Mouse (Mus musculus) embryonic facial prominence, embryonic 11.5 days (tissue): Measurements from ENCODE around the gene Ntn3. TPM values are rescaled to one million over a fixed set of nuclear protein-coding genes. Genes with fewer than 3 reads are reported as not detected.

ENCODE experiments used
- ATAC-seq: fragments of 200-750 bp; cut with Nextera tagmentation; replicated peaks from 2 replicates; pipeline ENCODE4 v1.8.0; 2017; ENCODE audit warnings: low read depth; ENCODE audit not compliant: insufficient number of reproducible peaks, low FRiP score, low TSS enrichment
- DNase-seq: peaks from one replicate; pipeline ENCODE4 v3.0.0-alpha.2; 2015; ENCODE audit warnings: low spot score
- H3K27ac ChIP-seq: fragments of 300-500 bp; sonication (generic); replicated peaks from 2 replicates; pipeline ENCODE4 v1.5.1; 2014; ENCODE audit warnings: mild to moderate bottlenecking, low read depth, low read length, control low read depth
- H3K27me3 ChIP-seq: fragments of 300-500 bp; sonication (generic); 2 replicates; pipeline ENCODE4 v1.6.1; 2014; ENCODE audit warnings: mild to moderate bottlenecking, low read length, moderate library complexity, mixed read lengths; ENCODE audit not compliant: control insufficient read depth, insufficient read depth
- H3K36me3 ChIP-seq: fragments of 300-500 bp; sonication (generic); replicated peaks from 2 replicates; pipeline ENCODE4 v1.6.1; 2014; ENCODE audit warnings: low read depth, mild to moderate bottlenecking, low read length, moderate library complexity, mixed read lengths; ENCODE audit not compliant: control insufficient read depth, insufficient read depth
- H3K4me1 ChIP-seq: fragments of 300-500 bp; sonication (generic); 2 replicates; pipeline ENCODE4 v1.6.1; 2014; ENCODE audit warnings: low read length, mixed read lengths; ENCODE audit not compliant: control insufficient read depth, insufficient read depth
- H3K4me2 ChIP-seq: fragments of 300-500 bp; sonication (generic); 2 replicates; pipeline ENCODE4 v1.6.1; 2014; ENCODE audit warnings: low read depth, mild to moderate bottlenecking, control low read depth, low read length, moderate library complexity
- H3K4me3 ChIP-seq: fragments of 300-500 bp; sonication (generic); 2 replicates; pipeline ENCODE4 v1.5.1; 2014; ENCODE audit warnings: low read depth, low read length, control low read depth
- H3K9ac ChIP-seq: fragments of 300-500 bp; sonication (generic); replicated peaks from 2 replicates; pipeline ENCODE4 v1.6.1; 2014; ENCODE audit warnings: mild to moderate bottlenecking, control low read depth, low read length
- H3K9me3 ChIP-seq: fragments of 300-500 bp; sonication (generic); replicated peaks from 2 replicates; pipeline ENCODE4 v1.6.1; 2016; ENCODE audit warnings: mild to moderate bottlenecking, low read length, inconsistent platforms, mixed read lengths; ENCODE audit not compliant: control insufficient read depth
- WGBS: fragments of 180-500 bp; shearing (Covaris S2); extraction: QIAGEN DNeasy Blood & Tissue Kit; methylation state at CpG from one replicate; pipeline ENCODE4 v1.1.7; 2014; 5-methylcytosine and 5-hydroxymethylcytosine counted together
- polyA plus RNA-seq: library from polyadenylated mRNA; unstranded; fragments of >200 nt; fragmentation: Nextera tagmentation; extraction: Ambion mirVana; gene quantifications from 2 replicates; pipeline ENCODE4 v1.2.1, GENCODE M21; 2014

The Ntn3 gene
- polyA plus RNA-seq, 1 experiment from 2014 or later, result 6.2 TPM

GRCm38 (mm10) chr17:24209916-24210240, 547 bp upstream of the Ntn3 start:
- no peaks in the 10 kb centered on the region for H3K9me3 ChIP-seq
- no peak for DNase-seq
- 75% methylated on average over 3 of the region's 3 CpGs for WGBS
- H3K4me3 ChIP-seq, result no peak overlapping the region
- H3K4me1 ChIP-seq, result peaks cover 33% of the 10 kb centered on the region
- no peak for ATAC-seq
- H3K9ac ChIP-seq, result peak overlapping the region; percentile 82
- H3K36me3 ChIP-seq, result no peaks in the 10 kb centered on the region; the same call in 1 of the 2 replicates
- H3K27me3 ChIP-seq, result no peaks in the 10 kb centered on the region; the same call in 1 of the 2 replicates
- peak overlapping the region; percentile 88 for H3K27ac ChIP-seq
- no peak overlapping the region for H3K4me2 ChIP-seq

GRCm38 (mm10) chr17:24208641-24209042, 689 bp downstream of the Ntn3 start:
- Histone ChIP-seq H3K4me3 (peak overlapping the region; percentile 73), H3K27ac (peak overlapping the region; percentile 88), H3K27me3 (no peaks in the 10 kb centered on the region; the same call in 1 of the 2 replicates), H3K9ac (peak overlapping the region; percentile 82), H3K4me2 (peak overlapping the region; percentile 96), H3K4me1 (peaks cover 33% of the 10 kb centered on the region), H3K36me3 (no peaks in the 10 kb centered on the region), H3K9me3 (no peaks in the 10 kb centered on the region)
- DNase-seq (peak; percentile 42), ATAC-seq (no peak)
- 1% methylated on average over 29 of the region's 29 CpGs for WGBS

- WGBS, result 51% methylated on average over 34 of the region's 34 CpGs
These were observed 1.3 kb downstream of the Ntn3 start for GRCm38 (mm10) chr17:24207768-24208640.

GRCm38 (mm10) chr17:24206451-24207351, 2.6 kb downstream of the Ntn3 start:
- no peaks in the 10 kb centered on the region for H3K36me3 ChIP-seq
- peak; percentile 59 for DNase-seq
- no peaks in the 10 kb centered on the region; the same call in 1 of the 2 replicates for H3K27me3 ChIP-seq
- no peak overlapping the region for H3K27ac ChIP-seq
- no peaks in the 10 kb centered on the region for H3K9me3 ChIP-seq
- H3K9ac ChIP-seq, result peak overlapping the region; percentile 81
- WGBS, result 6% methylated on average over 60 of the region's 62 CpGs
- H3K4me1 ChIP-seq, result peaks cover 33% of the 10 kb centered on the region
- ATAC-seq, result no peak
- H3K4me2 ChIP-seq, result peak overlapping the region; percentile 96
- peak overlapping the region; percentile 73 for H3K4me3 ChIP-seq

More at GRCm38 (mm10) chr17:24207768-24208640, 1.3 kb downstream of the Ntn3 start:
- peak overlapping the region; percentile 96 for H3K4me2 ChIP-seq
- ATAC-seq, result no peak
- no peaks in the 10 kb centered on the region; the same call in 1 of the 2 replicates for H3K27me3 ChIP-seq
- H3K36me3 ChIP-seq, result no peaks in the 10 kb centered on the region
- H3K9ac ChIP-seq, result peak overlapping the region; percentile 82
- peak overlapping the region; percentile 73 for H3K4me3 ChIP-seq
- peak overlapping the region; percentile 88; the same call in 1 of the 2 replicates for H3K27ac ChIP-seq
- peaks cover 33% of the 10 kb centered on the region for H3K4me1 ChIP-seq
- no peak for DNase-seq
- H3K9me3 ChIP-seq, result no peaks in the 10 kb centered on the region

- H3K9ac ChIP-seq, result peak overlapping the region; percentile 81
- H3K27ac ChIP-seq, result 0 out of 2 replicates have a peak overlapping the region, but pooled peaks have one; percentile 28
- DNase-seq (peak; percentile 37), ATAC-seq (peak; percentile 9; the same call in 1 of the 2 replicates)
- peaks cover 31% of the 10 kb centered on the region for H3K4me1 ChIP-seq
- no peaks in the 10 kb centered on the region for H3K9me3 ChIP-seq
- peak overlapping the region; percentile 73 for H3K4me3 ChIP-seq
- 6% methylated on average over 15 of the region's 15 CpGs for WGBS
- no peaks in the 10 kb centered on the region for H3K36me3 ChIP-seq
- H3K27me3 ChIP-seq, result no peaks in the 10 kb centered on the region; the same call in 1 of the 2 replicates
- H3K4me2 ChIP-seq, result peak overlapping the region; percentile 96
These were observed 3.4 kb downstream of the Ntn3 start for GRCm38 (mm10) chr17:24205908-24206361.

- Histone ChIP-seq H3K9me3 (no peaks in the 10 kb centered on the region), H3K36me3 (no peaks in the 10 kb centered on the region), H3K4me3 (peak within 1 kb of the TSS; percentile 73), H3K4me2 (peak within 1 kb of the TSS; percentile 96), H3K27me3 (no peaks in the 10 kb centered on the region; the same call in 1 of the 2 replicates), H3K4me1 (peaks cover 28% of the 10 kb centered on the region), H3K9ac (peak within 1 kb of the TSS; percentile 81), H3K27ac (0 out of 2 replicates have a peak within 1 kb of the TSS, but pooled peaks have one; percentile 28)
- DNase-seq (peak; percentile 96), ATAC-seq (peak; percentile 30)
- WGBS, result under 1% methylated on average over 62 of the region's 65 CpGs
These were observed 3.9 kb downstream of the Ntn3 start, which contains the start of gene Tbc1d24 for GRCm38 (mm10) chr17:24205284-24205888. TSS of gene Tbc1d24 (minus strand) at chr17:24205562.

- WGBS, result 13% methylated on average over 7 of the region's 7 CpGs
- no peaks in the 10 kb centered on the region; the same call in 1 of the 2 replicates for H3K27me3 ChIP-seq
- peaks cover 23% of the 10 kb centered on the region for H3K4me1 ChIP-seq
- DNase-seq (no peak), ATAC-seq (no peak)
- H3K27ac ChIP-seq, result no peak overlapping the region
- no peaks in the 10 kb centered on the region for H3K9me3 ChIP-seq
- peak overlapping the region; percentile 96 for H3K4me2 ChIP-seq
- no peaks in the 10 kb centered on the region for H3K36me3 ChIP-seq
- H3K9ac ChIP-seq, result peak overlapping the region; percentile 81
- H3K4me3 ChIP-seq, result peak overlapping the region; percentile 73
These were observed 4.5 kb downstream of the Ntn3 start for GRCm38 (mm10) chr17:24204846-24205245.
